9 mouse cellular contexts compared by ENCODE assay signal in the genomic region with DNA sequence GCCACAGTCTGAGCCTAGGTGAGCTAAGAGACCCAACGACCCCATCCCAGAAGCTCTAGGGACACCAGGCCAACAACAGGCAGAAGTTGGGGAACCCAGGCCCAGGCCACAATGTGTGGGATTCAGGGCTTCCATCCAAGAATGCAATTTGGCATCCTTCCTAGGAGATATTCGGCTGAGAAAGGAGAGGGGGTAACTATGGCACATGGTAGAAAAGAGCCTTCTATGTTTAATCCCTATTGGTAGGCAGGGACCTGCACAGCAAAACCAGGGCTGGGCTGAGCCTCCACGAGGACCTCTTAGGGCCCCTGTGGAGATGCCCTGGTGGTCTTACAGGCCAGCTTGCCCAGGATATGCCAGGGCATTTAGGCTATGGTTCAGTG.
DNase-seq lines count a peak whose midpoint lies in the region; ATAC-seq and TF ChIP-seq lines count a peak whose summit lies in the region.
"Had no signal": no experiment of that assay in that cellular context is flagged by ENCODE, and none has a peak within 500 bp of the region (broad histone marks: within the 10 kb centered on the region; RNA-seq: fewer than 3 reads in every experiment).

No protein-coding gene starts in this region.

- TF ChIP-seq EP300 in stomach, postnatal 0 days (optimal IDR thresholded peaks at IDR 0.05) = no peak

- no peak for TF ChIP-seq CTCF in stomach, postnatal 0 days (IDR thresholded peaks at IDR 0.05; ENCODE audit: low read depth)

- H3K4me3 ChIP-seq in hindbrain, embryonic 16.5 days (ENCODE audit: low read length) = no peak overlapping the region
- no peak overlapping the region for H3K4me3 ChIP-seq in hindbrain, embryonic 12.5 days
- H3K4me3 ChIP-seq in forebrain, embryonic 16.5 days (replicated peaks; ENCODE audit: low read length) = no peak overlapping the region
- no peak overlapping the region for H3K4me3 ChIP-seq in stomach, postnatal 0 days (ENCODE audit: low read depth, low read length)

- no peaks in the 10 kb centered on the region for H3K27me3 ChIP-seq in hindbrain, embryonic 16.5 days (replicated peaks; ENCODE audit: control insufficient read depth, insufficient read depth, low read length)
- H3K27me3 ChIP-seq in hindbrain, embryonic 12.5 days = no peaks in the 10 kb centered on the region
- no peaks in the 10 kb centered on the region for H3K27me3 ChIP-seq in forebrain, embryonic 16.5 days (replicated peaks; ENCODE audit: control insufficient read depth, insufficient read depth, low read length)
- no peaks in the 10 kb centered on the region for H3K27me3 ChIP-seq in stomach, postnatal 0 days (ENCODE audit: control insufficient read depth, insufficient read depth, low read length)

- H3K9ac ChIP-seq in hindbrain, embryonic 16.5 days (ENCODE audit: low read depth, low read length) = no peak overlapping the region
- H3K9ac ChIP-seq in hindbrain, embryonic 12.5 days = no peak overlapping the region
- H3K9ac ChIP-seq in forebrain, embryonic 16.5 days (replicated peaks; ENCODE audit: low read depth, low read length) = no peak overlapping the region
- H3K9ac ChIP-seq in stomach, postnatal 0 days (ENCODE audit: low read length) = no peak overlapping the region

- H3K9me3 ChIP-seq in hindbrain, embryonic 16.5 days (ENCODE audit: control insufficient read depth, low read length) = no peaks in the 10 kb centered on the region
- no peaks in the 10 kb centered on the region for H3K9me3 ChIP-seq in hindbrain, embryonic 12.5 days (replicated peaks)
- no peaks in the 10 kb centered on the region for H3K9me3 ChIP-seq in forebrain, embryonic 16.5 days (ENCODE audit: control insufficient read depth, low read length)
- H3K9me3 ChIP-seq in stomach, postnatal 0 days (ENCODE audit: control insufficient read depth, low read length) = no peaks in the 10 kb centered on the region

- 53% methylated on average over 3 of the region's 3 CpGs for WGBS in hindbrain, embryonic 16.5 days
- 80% methylated on average over 3 of the region's 3 CpGs for WGBS in hindbrain, embryonic 12.5 days
- 37% methylated on average over 3 of the region's 3 CpGs for WGBS in forebrain, embryonic 16.5 days
- WGBS in stomach, postnatal 0 days = 33% methylated on average over 3 of the region's 3 CpGs

- H3K4me1 ChIP-seq in hindbrain, embryonic 16.5 days (ENCODE audit: control insufficient read depth, insufficient read depth, low read depth, low read length) = no peaks in the 10 kb centered on the region; the same call in 1 of the 2 replicates
- peaks cover 11% of the 10 kb centered on the region for H3K4me1 ChIP-seq in hindbrain, embryonic 12.5 days
- peaks cover 11% of the 10 kb centered on the region for H3K4me1 ChIP-seq in forebrain, embryonic 16.5 days (replicated peaks; ENCODE audit: control insufficient read depth, insufficient read depth, low read length)
- peaks cover 16% of the 10 kb centered on the region for H3K4me1 ChIP-seq in stomach, postnatal 0 days (replicated peaks; ENCODE audit: control insufficient read depth, insufficient read depth)

- peak; percentile 35; the same call in 1 of the 2 replicates for ATAC-seq in hindbrain, embryonic 16.5 days
- no peak for ATAC-seq in hindbrain, embryonic 12.5 days (ENCODE audit: low FRiP score)
- peak; percentile 56 for ATAC-seq in forebrain, embryonic 16.5 days
- no peak for ATAC-seq in stomach, postnatal 0 days (ENCODE audit: low FRiP score, low TSS enrichment)

- H3K36me3 ChIP-seq in hindbrain, embryonic 16.5 days (ENCODE audit: control insufficient read depth, insufficient read depth, low read length) = no peaks in the 10 kb centered on the region
- H3K36me3 ChIP-seq in hindbrain, embryonic 12.5 days = no peaks in the 10 kb centered on the region
- no peaks in the 10 kb centered on the region for H3K36me3 ChIP-seq in forebrain, embryonic 16.5 days (ENCODE audit: control insufficient read depth, insufficient read depth)
- no peaks in the 10 kb centered on the region for H3K36me3 ChIP-seq in stomach, postnatal 0 days (ENCODE audit: control insufficient read depth, insufficient read depth, low read length)

- H3K27ac ChIP-seq in hindbrain, embryonic 16.5 days (ENCODE audit: low read depth, low read length) = no peak overlapping the region
- no peak overlapping the region for H3K27ac ChIP-seq in hindbrain, embryonic 12.5 days
- H3K27ac ChIP-seq in forebrain, embryonic 16.5 days (ENCODE audit: low read length) = no peak overlapping the region
- 0 out of 2 replicates have a peak overlapping the region, but pooled peaks have one; percentile 35 for H3K27ac ChIP-seq in stomach, postnatal 0 days (replicated peaks)

- H3K4me2 ChIP-seq in hindbrain, embryonic 16.5 days (ENCODE audit: low read length) = no peak overlapping the region
- no peak overlapping the region for H3K4me2 ChIP-seq in hindbrain, embryonic 12.5 days (replicated peaks)
- H3K4me2 ChIP-seq in forebrain, embryonic 16.5 days (ENCODE audit: low read length) = no peak overlapping the region
- H3K4me2 ChIP-seq in stomach, postnatal 0 days (replicated peaks; ENCODE audit: low read depth) = no peak overlapping the region

- DNase-seq in thymus, postnatal 14 days = peak; percentile 26
- DNase-seq in thymus, postnatal 36 days = no peak
- no peak for DNase-seq in stomach, postnatal 0 days (ENCODE audit: low spot score)
- no peak for DNase-seq in frontal cortex, postnatal 25 days (ENCODE audit: low spot score in 2 of 2)
- DNase-seq in left cerebral cortex, adult 18-20 months (ENCODE audit: low spot score in 2 of 2) = no peak
- DNase-seq: cerebellum, postnatal 36 days had no signal

Comparison
In these comparisons a context has a peak if more than half of its experiments do, and no peak if none do; other contexts are left out.
1. ATAC-seq: peak in hindbrain, embryonic 16.5 days (single experiment) and forebrain, embryonic 16.5 days (single experiment); none in hindbrain, embryonic 12.5 days (single experiment) and stomach, postnatal 0 days (single experiment).